Mouse (Mus musculus) liver, postnatal 0 days (tissue): ENCODE data around the gene Atmin. TPM values are rescaled to one million over a fixed set of nuclear protein-coding genes. Genes with fewer than 3 reads are reported as not detected.
A peak's percentile ranks its signal among the peaks of the same experiment; 100 is the strongest.

Experiments
- ATAC-seq: fragments of 200-750 bp; cut with Nextera tagmentation; 2 replicates; pipeline ENCODE4 v1.8.0; 2017; ENCODE audit warnings: mild to moderate bottlenecking, moderate library complexity
- DNase-seq: peaks from one replicate; pipeline ENCODE4 v3.0.0-alpha.2; 2016
- H3K27ac ChIP-seq: fragments of 300-500 bp; sonication (generic); 2 replicates; pipeline ENCODE4 v1.5.1; 2014; ENCODE audit warnings: antibody characterized with exemption, moderate library complexity, mild to moderate bottlenecking, low read depth
- H3K27me3 ChIP-seq: fragments of 300-500 bp; sonication (generic); 2 replicates; pipeline ENCODE4 v1.6.1; 2014; ENCODE audit warnings: low read length, control low read depth, mixed read lengths; ENCODE audit not compliant: insufficient read depth
- H3K36me3 ChIP-seq: fragments of 300-500 bp; sonication (generic); replicated peaks from 2 replicates; pipeline ENCODE4 v1.6.1; 2014; ENCODE audit warnings: mild to moderate bottlenecking, control low read depth, low read length, moderate library complexity, mixed read lengths; ENCODE audit not compliant: insufficient read depth
- H3K4me1 ChIP-seq: fragments of 300-500 bp; sonication (generic); 2 replicates; pipeline ENCODE4 v1.6.1; 2014; ENCODE audit warnings: antibody characterized with exemption, mild to moderate bottlenecking, control low read depth; ENCODE audit not compliant: insufficient read depth
- H3K4me2 ChIP-seq: fragments of 300-500 bp; sonication (generic); 2 replicates; pipeline ENCODE4 v1.6.1; 2014; ENCODE audit warnings: low read depth, mild to moderate bottlenecking, low read length, moderate library complexity, mixed read lengths
- H3K4me3 ChIP-seq: fragments of 300-500 bp; sonication (generic); 2 replicates; pipeline ENCODE4 v1.5.1; 2014; ENCODE audit warnings: low read depth, low read length
- H3K9ac ChIP-seq: fragments of 300-500 bp; sonication (generic); replicated peaks from 2 replicates; pipeline ENCODE4 v1.6.1; 2014; ENCODE audit warnings: mild to moderate bottlenecking, moderate library complexity
- H3K9me3 ChIP-seq: fragments of 300-500 bp; sonication (generic); 2 replicates; pipeline ENCODE4 v1.6.1; 2016; ENCODE audit warnings: mild to moderate bottlenecking, control low read depth, low read length, mixed read lengths
- CTCF ChIP-seq: sonication (generic); IDR thresholded peaks from 2 replicates; pipeline ENCODE4 v1.5.1; 2016; ENCODE audit warnings: antibody characterized with exemption, low read depth
- EP300 ChIP-seq: IDR thresholded peaks from 2 replicates; pipeline ENCODE4 v1.6.1; 2016; ENCODE audit warnings: antibody characterized with exemption, low read depth, mild to moderate bottlenecking
- WGBS: fragments of 180-500 bp; shearing (Covaris S2); extraction: QIAGEN DNeasy Blood & Tissue Kit; methylation state at CpG from one replicate; pipeline ENCODE4 v1.1.7; 2014; ENCODE audit not compliant: insufficient replicate concordance; 5-methylcytosine and 5-hydroxymethylcytosine counted together
- polyA plus RNA-seq: library from polyadenylated mRNA; unstranded; fragments of >200 nt; fragmentation: Nextera tagmentation; extraction: Ambion mirVana; gene quantifications from 2 replicates; pipeline ENCODE4 v1.2.1, GENCODE M21; 2015

Gene Atmin
- polyA plus RNA-seq, 1 experiment from 2014 or later: 2.9 TPM

DNA sequence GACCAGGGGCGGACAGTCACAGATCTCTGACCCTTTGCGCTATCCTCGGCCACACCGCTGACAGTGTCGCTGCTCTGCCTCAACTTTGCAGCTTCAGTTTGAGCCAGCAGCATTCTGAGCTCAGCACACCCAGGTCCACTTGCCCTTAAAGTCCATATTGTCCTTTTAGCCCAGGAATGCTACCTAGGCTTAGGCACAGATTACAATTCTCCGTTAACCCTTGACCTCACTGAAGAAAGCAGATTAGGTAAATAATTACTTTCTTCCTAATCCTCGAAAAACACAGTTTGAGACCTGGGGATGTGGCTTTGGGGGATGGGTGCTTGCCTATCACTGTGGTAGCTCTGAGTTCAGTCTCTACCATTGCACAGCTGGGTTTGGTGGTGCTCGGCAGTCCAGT, 48.0 kb downstream of the Atmin start:
- ATAC-seq (no peak), DNase-seq (no peak)
- TF ChIP-seq CTCF (no peak), EP300 (no peak)
- Histone ChIP-seq H3K4me1 (peaks cover 16% of the 10 kb centered on the region; the same call in 1 of the 2 replicates), H3K9ac (no peak overlapping the region), H3K27me3 (no peaks in the 10 kb centered on the region), H3K27ac (peak overlapping the region; percentile 49), H3K4me2 (peak overlapping the region; percentile 97), H3K36me3 (0 out of 2 replicates have a peak, but pooled peaks cover 3% of the 10 kb centered on the region), H3K9me3 (no peaks in the 10 kb centered on the region), H3K4me3 (no peak overlapping the region)
- 74% methylated on average over 8 of the region's 8 CpGs for WGBS

DNA sequence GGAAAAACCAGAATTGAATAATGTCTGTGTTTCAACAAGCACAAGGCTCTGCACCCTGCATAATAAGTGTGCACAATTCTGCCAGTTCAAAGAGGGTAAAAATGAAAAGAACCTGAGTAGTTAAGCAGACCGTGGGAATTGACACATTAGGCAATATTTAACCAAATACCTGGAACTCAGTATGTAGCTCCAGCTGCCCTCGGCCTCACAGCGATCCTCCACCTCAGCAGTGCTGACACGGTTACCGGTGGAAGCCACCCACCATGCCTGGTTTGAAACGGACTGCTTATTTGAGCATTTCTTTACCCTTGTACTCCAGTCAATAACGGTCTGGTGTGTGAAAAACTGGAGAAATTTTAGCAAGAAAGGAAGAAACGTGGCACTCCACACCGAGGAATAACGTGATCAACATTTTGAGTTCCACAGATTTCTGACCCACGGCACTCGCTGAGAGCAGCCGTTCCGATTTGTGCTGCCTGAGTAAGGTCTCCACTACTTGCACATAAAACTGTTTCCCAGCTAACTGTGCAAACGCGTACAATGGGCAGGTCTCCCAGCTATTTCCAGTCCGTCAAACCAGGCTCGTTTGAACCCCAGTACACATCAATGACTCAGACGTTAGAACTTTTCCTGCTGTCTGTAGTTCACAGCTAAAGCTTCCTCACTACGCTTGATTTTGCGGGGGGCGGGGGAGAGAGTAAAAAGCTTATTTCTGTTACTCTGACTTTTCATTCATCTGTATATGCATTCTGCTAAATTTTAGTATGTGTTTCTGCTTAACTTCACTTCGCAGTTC, 49.2 kb downstream of the Atmin start:
- Histone ChIP-seq H3K4me3 (peak overlapping the region; percentile 54), H3K27ac (peak overlapping the region; percentile 74), H3K27me3 (no peaks in the 10 kb centered on the region), H3K36me3 (0 out of 2 replicates have a peak, but pooled peaks cover 3% of the 10 kb centered on the region), H3K4me1 (peaks cover 16% of the 10 kb centered on the region; the same call in 1 of the 2 replicates), H3K4me2 (peak overlapping the region; percentile 97), H3K9me3 (no peaks in the 10 kb centered on the region), H3K9ac (peak overlapping the region; percentile 31)
- TF ChIP-seq EP300 (no peak), CTCF (no peak)
- peak; percentile 48 for DNase-seq
- ATAC-seq: peak; percentile 11; the same call in 1 of the 2 replicates
- 8% methylated on average over 23 of the region's 23 CpGs for WGBS

DNA sequence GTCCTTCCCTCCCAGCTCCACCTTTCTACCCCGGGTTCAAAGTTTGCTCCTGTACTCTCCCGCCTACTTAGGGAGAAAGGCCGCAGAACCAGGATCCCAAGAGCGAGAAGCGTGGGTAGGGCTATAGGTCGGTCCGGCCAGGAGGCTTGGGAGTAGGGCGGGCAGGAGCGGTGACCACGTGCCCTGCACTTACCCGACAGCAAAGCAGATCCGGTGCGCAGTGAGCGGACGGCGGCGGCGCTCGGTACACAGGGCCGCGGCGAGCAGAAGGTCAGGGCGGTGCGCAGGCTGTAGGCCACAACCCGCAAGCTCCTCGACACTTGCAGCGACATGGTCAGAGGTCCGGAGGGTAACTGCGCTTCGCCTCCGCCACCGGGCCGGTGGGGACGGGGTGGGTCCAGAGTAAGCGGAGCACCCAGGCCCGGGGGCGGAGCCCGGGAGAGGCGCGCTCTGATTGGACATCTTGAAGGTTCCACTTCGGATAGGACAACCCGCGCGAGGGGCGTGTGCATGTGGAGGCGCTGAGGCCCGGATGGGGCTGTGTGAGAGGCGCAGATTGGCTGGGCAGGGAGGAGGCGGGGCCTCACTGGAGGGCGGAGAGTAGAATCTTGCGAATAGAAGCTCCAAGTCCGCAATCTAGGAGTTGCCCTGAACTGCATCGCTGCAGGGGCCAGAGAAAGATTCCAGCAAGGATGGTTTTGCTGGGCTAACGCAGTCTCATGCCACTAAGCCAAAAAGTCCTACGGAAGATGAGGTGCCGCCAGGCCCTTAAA, 50.1 kb downstream of the Atmin start, which contains the start of gene Gcsh:
Gene Gcsh (minus strand): TSS at position 443 of the 773 bp plus-strand sequence.
- under 1% methylated on average over 45 of the region's 56 CpGs for WGBS
- TF ChIP-seq CTCF: no peak
- no peak; the same call in 1 of the 2 replicates for TF ChIP-seq EP300
- H3K9ac ChIP-seq: peak within 1 kb of the TSS; percentile 31
- DNase-seq (peak; percentile 98), ATAC-seq (peak; percentile 99)
- 0 out of 2 replicates have a peak, but pooled peaks cover 3% of the 10 kb centered on the region for H3K36me3 ChIP-seq
- peaks cover 16% of the 10 kb centered on the region; the same call in 1 of the 2 replicates for H3K4me1 ChIP-seq
- no peaks in the 10 kb centered on the region for H3K27me3 ChIP-seq
- peak within 1 kb of the TSS; percentile 74 for H3K27ac ChIP-seq
- H3K9me3 ChIP-seq: no peaks in the 10 kb centered on the region
- H3K4me2 ChIP-seq: peak within 1 kb of the TSS; percentile 97
- H3K4me3 ChIP-seq: peak within 1 kb of the TSS; percentile 54

DNA sequence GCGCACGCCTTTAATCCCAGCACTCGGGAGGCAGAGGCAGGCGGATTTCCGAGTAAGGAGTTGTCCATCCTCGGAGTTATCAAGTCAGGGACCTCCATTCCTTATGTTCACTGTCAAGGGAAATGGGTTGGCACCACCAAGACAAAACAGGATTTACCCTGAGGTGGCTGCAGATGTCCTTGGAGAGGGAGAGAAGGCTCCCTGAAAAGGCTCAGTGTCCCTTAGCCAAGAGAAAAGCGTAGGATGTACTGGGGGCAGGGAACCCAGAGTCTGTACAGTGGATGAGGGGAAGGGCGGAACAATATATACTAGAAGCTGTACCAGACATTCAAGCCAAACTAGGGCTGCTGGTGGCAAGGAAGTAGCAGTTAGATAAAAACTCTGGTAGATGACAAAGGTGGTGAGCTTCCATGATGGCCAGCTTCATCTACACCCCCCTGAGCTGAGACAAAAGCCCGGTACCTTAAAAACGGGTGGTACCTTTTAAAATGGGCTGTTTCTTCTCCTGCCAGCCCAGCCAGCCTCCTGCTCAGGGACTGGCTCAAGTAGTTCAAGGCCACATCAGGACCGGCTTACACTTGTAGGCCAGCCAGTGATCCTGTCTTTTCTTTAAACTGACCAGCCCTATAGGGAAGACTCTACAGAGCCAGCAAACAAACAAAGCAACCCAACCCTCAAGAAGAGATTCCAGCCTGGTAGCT, 51.0 kb downstream of the Atmin start:
- DNase-seq (no peak), ATAC-seq (no peak)
- WGBS: 52% methylated on average over 11 of the region's 11 CpGs
- Histone ChIP-seq H3K4me2 (peak overlapping the region; percentile 97), H3K36me3 (no peaks in the 10 kb centered on the region), H3K27me3 (no peaks in the 10 kb centered on the region), H3K9ac (no peak overlapping the region), H3K4me3 (peak overlapping the region; percentile 54), H3K4me1 (peaks cover 16% of the 10 kb centered on the region; the same call in 1 of the 2 replicates), H3K27ac (no peak overlapping the region), H3K9me3 (no peaks in the 10 kb centered on the region)
- no peak for TF ChIP-seq CTCF
- TF ChIP-seq EP300: no peak

Other genes with a start within 250 kb of the Atmin start
- 1.8 and 2.3 TPM in 2 replicates for gene Cdyl2, start 210.4 kb upstream of the Atmin start, polyA plus RNA-seq
- 47.3 and 51.9 TPM in 2 replicates for gene Cmc2, start 21.9 kb upstream of the Atmin start, polyA plus RNA-seq
- 10.6 and 11.8 TPM in 2 replicates for gene Cenpn, start 21.7 kb upstream of the Atmin start, polyA plus RNA-seq
- gene 1700030J22Rik, start 35.6 kb downstream of the Atmin start, polyA plus RNA-seq: 0.33 TPM in 2 replicates
- gene Gcsh, start 50.1 kb downstream of the Atmin start, polyA plus RNA-seq: 144 and 149 TPM in 2 replicates
- 0.06 TPM in 1 of 2 replicates, not detected in the other for gene Pkd1l2, start 139.1 kb downstream of the Atmin start, polyA plus RNA-seq
- gene Bco1, start 152.5 kb downstream of the Atmin start, polyA plus RNA-seq: 6.6 and 8.1 TPM in 2 replicates
- 0.60 and 0.62 TPM in 2 replicates for gene Gan, start 214.7 kb downstream of the Atmin start, polyA plus RNA-seq